Mouse (Mus musculus): Measurements from ENCODE around the gene Ninl. TPM values are rescaled to one million over a fixed set of nuclear protein-coding genes. Genes with fewer than 3 reads are reported as not detected.

Gene Ninl
- polyA plus RNA-seq, 1 experiment: 4.5 TPM

DNA sequence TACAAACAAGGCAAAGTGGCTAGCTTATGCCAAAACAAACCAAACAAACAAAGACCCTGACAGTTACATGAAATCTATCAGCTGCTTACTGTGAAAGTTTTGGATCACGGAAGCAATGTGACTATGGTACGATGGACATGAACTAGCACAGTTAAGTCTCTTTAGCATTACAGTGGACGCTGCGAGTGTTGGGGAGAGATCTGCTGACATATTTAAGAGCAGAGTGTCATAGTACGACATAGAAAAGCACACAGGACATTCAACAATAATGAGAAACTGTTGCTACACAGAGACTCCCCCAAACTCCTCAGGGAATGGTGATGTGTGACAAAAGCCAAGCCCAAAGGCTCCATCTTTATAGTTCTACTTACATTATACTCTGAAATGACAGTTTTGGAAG is 95.2 kb downstream of the Ninl start:
- Histone ChIP-seq H3K79me3 (ENCODE audit: low read depth) (no peaks in the 10 kb centered on the region), H3K79me2 (ENCODE audit: control insufficient read depth, insufficient read depth) (no peaks in the 10 kb centered on the region), H3ac (ENCODE audit: control insufficient read depth, insufficient read length, low read depth) (no peak overlapping the region), H3K4me3 (ENCODE audit: insufficient read depth, poor library complexity, severe bottlenecking) (no peak overlapping the region), H3K27me3 (ENCODE audit: control insufficient read depth, insufficient read depth, insufficient read length) (no peaks in the 10 kb centered on the region), H3K36me3 (ENCODE audit: control insufficient read depth, insufficient read depth) (peaks cover 12% of the 10 kb centered on the region)
- TF ChIP-seq CTCF (IDR thresholded peaks at IDR 0.05; ENCODE audit: control insufficient read depth, insufficient read depth, insufficient read length): no peak
- TF ChIP-seq FOSL1 (IDR thresholded peaks at IDR 0.05; ENCODE audit: insufficient read depth, low read length, poor library complexity, severe bottlenecking): no peak
- no peak for TF ChIP-seq USF1 (IDR thresholded peaks at IDR 0.05; ENCODE audit: low read depth)
- no peak for TF ChIP-seq CEBPB (IDR thresholded peaks at IDR 0.05; ENCODE audit: low read depth)
- no peak for TF ChIP-seq MYOD1 (IDR thresholded peaks at IDR 0.05; ENCODE audit: control insufficient read depth, insufficient read length, low read depth)
- no peak for TF ChIP-seq MYOG (IDR thresholded peaks at IDR 0.05; ENCODE audit: control insufficient read depth, extremely low read depth, insufficient read length)
- no peak for TF ChIP-seq MAX (IDR thresholded peaks at IDR 0.05)

DNA sequence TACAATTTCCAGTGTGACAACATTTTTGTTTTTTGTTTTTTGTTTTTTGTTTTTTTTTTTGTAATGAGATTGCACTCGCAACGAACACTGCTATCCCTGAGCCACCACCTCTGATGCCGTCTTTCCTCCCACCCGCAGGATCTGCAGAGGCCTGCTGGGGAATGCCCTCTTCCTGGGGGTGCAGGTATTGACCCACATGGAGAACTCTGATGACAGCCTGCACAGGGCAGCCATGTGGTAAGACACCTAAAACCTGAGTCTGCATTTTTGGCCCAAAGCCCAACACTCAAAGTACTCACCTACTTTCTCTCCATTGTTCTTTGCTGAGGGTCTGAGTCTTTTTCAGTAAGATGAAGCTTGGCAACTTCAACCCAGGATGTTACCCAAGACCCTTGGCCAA is 104.5 kb downstream of the Ninl start:
- TF ChIP-seq CEBPB (IDR thresholded peaks at IDR 0.05; ENCODE audit: low read depth) (no peak), MAX (IDR thresholded peaks at IDR 0.05) (no peak), CTCF (IDR thresholded peaks at IDR 0.05; ENCODE audit: control insufficient read depth, insufficient read depth, insufficient read length) (no peak), MYOG (IDR thresholded peaks at IDR 0.05; ENCODE audit: control insufficient read depth, extremely low read depth, insufficient read length) (no peak), USF1 (IDR thresholded peaks at IDR 0.05; ENCODE audit: low read depth) (no peak), FOSL1 (IDR thresholded peaks at IDR 0.05; ENCODE audit: insufficient read depth, low read length, poor library complexity, severe bottlenecking) (no peak)
- H3K36me3 ChIP-seq (ENCODE audit: control insufficient read depth, insufficient read depth): peaks cover 42% of the 10 kb centered on the region
- no peak overlapping the region for H3K4me3 ChIP-seq (ENCODE audit: insufficient read depth, poor library complexity, severe bottlenecking)
- no peak overlapping the region for H3ac ChIP-seq (ENCODE audit: control insufficient read depth, insufficient read length, low read depth)
- no peaks in the 10 kb centered on the region for H3K27me3 ChIP-seq (ENCODE audit: control insufficient read depth, insufficient read depth, insufficient read length)
- no peaks in the 10 kb centered on the region for H3K79me3 ChIP-seq (ENCODE audit: low read depth)
- H3K79me2 ChIP-seq (ENCODE audit: control insufficient read depth, insufficient read depth): no peaks in the 10 kb centered on the region

DNA sequence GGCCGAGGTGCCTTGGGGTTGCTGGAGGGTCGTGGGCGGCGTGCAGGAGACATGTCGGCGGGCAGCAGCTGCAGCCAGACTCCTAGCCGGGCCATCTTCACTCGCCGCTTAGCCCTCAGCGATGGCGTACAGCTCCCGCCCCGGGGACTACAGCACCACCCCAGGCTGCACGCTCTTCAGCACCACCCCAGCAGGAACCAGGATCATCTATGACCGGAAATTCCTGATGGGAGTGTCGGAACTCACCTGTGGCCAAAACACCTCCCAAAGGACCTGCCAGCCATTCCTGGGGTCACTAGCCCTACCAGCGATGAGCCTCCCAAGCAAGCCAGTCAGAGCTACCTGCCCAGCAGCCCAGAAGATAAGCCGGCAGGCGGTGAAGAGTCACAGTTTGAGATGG is 105.7 kb downstream of the Ninl start:
- H3K4me3 ChIP-seq (ENCODE audit: insufficient read depth, poor library complexity, severe bottlenecking): no peak overlapping the region
- no peak overlapping the region for H3ac ChIP-seq (ENCODE audit: control insufficient read depth, insufficient read length, low read depth)
- no peak for TF ChIP-seq MYOG (IDR thresholded peaks at IDR 0.05; ENCODE audit: control insufficient read depth, extremely low read depth, insufficient read length)
- no peak for TF ChIP-seq USF1 (IDR thresholded peaks at IDR 0.05; ENCODE audit: low read depth)
- no peak for TF ChIP-seq MYOD1 (IDR thresholded peaks at IDR 0.05; ENCODE audit: control insufficient read depth, insufficient read length, low read depth)
- peaks cover 46% of the 10 kb centered on the region for H3K36me3 ChIP-seq (ENCODE audit: control insufficient read depth, insufficient read depth)
- H3K79me2 ChIP-seq (ENCODE audit: control insufficient read depth, insufficient read depth): no peaks in the 10 kb centered on the region
- H3K79me3 ChIP-seq (ENCODE audit: low read depth): no peaks in the 10 kb centered on the region
- no peaks in the 10 kb centered on the region for H3K27me3 ChIP-seq (ENCODE audit: control insufficient read depth, insufficient read depth, insufficient read length)

DNA sequence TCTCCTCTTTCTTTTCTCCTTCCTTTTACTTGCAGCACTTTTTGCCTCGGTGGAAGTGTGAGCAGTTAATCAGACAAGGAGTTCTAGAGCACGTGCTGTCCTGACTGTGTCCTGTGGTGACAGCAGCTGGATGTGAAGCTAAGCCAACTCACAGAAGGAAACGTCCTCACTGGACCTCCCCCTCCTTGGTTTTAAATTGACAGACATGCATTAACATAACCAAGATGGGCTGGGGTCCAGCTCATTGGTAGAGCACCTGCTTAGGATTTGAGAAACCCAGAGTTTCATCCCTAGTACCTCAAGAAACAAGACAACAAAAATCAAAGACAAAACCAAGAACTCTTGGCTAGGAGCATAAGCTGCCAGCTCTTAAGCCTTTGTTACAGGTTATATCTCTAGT is 108.4 kb downstream of the Ninl start:
- Histone ChIP-seq H3K4me3 (ENCODE audit: insufficient read depth, poor library complexity, severe bottlenecking) (no peak overlapping the region), H3K36me3 (ENCODE audit: control insufficient read depth, insufficient read depth) (peaks cover 45% of the 10 kb centered on the region), H3K27me3 (ENCODE audit: control insufficient read depth, insufficient read depth, insufficient read length) (no peaks in the 10 kb centered on the region), H3K79me2 (ENCODE audit: control insufficient read depth, insufficient read depth) (no peaks in the 10 kb centered on the region), H3K79me3 (ENCODE audit: low read depth) (no peaks in the 10 kb centered on the region), H3ac (ENCODE audit: control insufficient read depth, insufficient read length, low read depth) (no peak overlapping the region)
- TF ChIP-seq CTCF (IDR thresholded peaks at IDR 0.05; ENCODE audit: control insufficient read depth, insufficient read depth, insufficient read length) (no peak), MAX (IDR thresholded peaks at IDR 0.05) (no peak), MYOD1 (IDR thresholded peaks at IDR 0.05; ENCODE audit: control insufficient read depth, insufficient read length, low read depth) (no peak), USF1 (IDR thresholded peaks at IDR 0.05; ENCODE audit: low read depth) (no peak), FOSL1 (IDR thresholded peaks at IDR 0.05; ENCODE audit: insufficient read depth, low read length, poor library complexity, severe bottlenecking) (no peak), CEBPB (IDR thresholded peaks at IDR 0.05; ENCODE audit: low read depth) (no peak), MYOG (IDR thresholded peaks at IDR 0.05; ENCODE audit: control insufficient read depth, extremely low read depth, insufficient read length) (no peak)

DNA sequence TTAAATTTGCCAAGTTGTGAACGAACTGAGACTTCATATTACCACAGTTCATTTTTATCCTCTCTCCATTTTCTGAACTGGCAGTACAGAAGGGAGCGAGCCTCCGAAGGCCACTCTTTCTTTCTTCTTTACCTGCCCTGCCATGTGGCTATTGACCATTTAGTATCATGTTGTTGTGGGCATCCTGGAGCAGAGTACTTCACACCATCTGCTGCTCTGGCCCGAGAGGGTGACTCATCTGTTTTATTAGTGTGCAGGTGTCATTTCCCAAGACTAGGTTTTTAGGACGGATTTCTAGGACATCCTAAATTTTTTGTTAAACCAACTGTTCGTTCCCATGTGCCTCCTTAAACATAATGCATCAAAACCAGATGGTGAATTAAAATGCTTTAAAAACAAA is 110.0 kb downstream of the Ninl start:
- Histone ChIP-seq H3K4me3 (ENCODE audit: insufficient read depth, poor library complexity, severe bottlenecking) (no peak overlapping the region), H3K36me3 (ENCODE audit: control insufficient read depth, insufficient read depth) (peaks cover 31% of the 10 kb centered on the region), H3ac (ENCODE audit: control insufficient read depth, insufficient read length, low read depth) (no peak overlapping the region), H3K27me3 (ENCODE audit: control insufficient read depth, insufficient read depth, insufficient read length) (no peaks in the 10 kb centered on the region), H3K79me2 (ENCODE audit: control insufficient read depth, insufficient read depth) (no peaks in the 10 kb centered on the region), H3K79me3 (ENCODE audit: low read depth) (no peaks in the 10 kb centered on the region)
- TF ChIP-seq USF1 (IDR thresholded peaks at IDR 0.05; ENCODE audit: low read depth): no peak
- no peak for TF ChIP-seq MAX (IDR thresholded peaks at IDR 0.05)
- TF ChIP-seq CEBPB (IDR thresholded peaks at IDR 0.05; ENCODE audit: low read depth): no peak
- no peak for TF ChIP-seq FOSL1 (IDR thresholded peaks at IDR 0.05; ENCODE audit: insufficient read depth, low read length, poor library complexity, severe bottlenecking)
- no peak for TF ChIP-seq CTCF (IDR thresholded peaks at IDR 0.05; ENCODE audit: control insufficient read depth, insufficient read depth, insufficient read length)
- no peak for TF ChIP-seq MYOG (IDR thresholded peaks at IDR 0.05; ENCODE audit: control insufficient read depth, extremely low read depth, insufficient read length)
- TF ChIP-seq MYOD1 (IDR thresholded peaks at IDR 0.05; ENCODE audit: control insufficient read depth, insufficient read length, low read depth): no peak

DNA sequence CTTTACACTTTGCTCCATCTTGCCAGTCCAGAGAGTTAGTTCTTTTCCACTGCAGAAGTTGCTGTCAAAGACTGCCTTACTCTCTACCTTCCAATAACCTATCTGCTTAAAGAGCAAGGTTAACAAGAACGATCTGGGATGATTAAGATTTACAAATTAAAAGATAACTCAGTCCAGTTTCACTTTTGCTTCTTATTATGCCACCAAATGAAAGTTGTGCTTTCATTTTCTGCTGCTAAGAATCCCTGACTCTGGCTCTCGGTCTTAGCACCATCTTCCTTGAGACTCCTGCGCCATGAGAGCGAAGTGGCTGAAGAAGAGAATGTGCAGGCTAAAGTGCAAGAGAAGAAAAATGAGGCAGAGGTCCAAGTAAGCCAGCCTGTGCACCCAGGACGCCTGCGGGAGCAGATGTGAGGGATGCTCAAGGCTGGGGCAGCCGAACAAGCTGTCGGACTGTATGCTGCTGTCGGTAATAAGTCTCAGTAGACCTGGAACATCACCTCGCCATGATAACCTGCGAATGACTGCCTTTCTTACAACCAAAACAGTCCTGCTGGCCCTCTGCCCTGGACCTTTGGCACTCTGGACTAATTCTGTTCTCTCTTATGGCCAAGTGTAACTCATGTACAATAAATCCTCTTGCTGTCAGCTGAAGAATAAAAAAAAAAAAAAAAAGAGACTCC is 112.0 kb downstream of the Ninl start:
- no peak overlapping the region for H3K4me3 ChIP-seq (ENCODE audit: insufficient read depth, poor library complexity, severe bottlenecking)
- H3K79me3 ChIP-seq (ENCODE audit: low read depth): no peaks in the 10 kb centered on the region
- H3K36me3 ChIP-seq (ENCODE audit: control insufficient read depth, insufficient read depth): peaks cover 38% of the 10 kb centered on the region
- H3K79me2 ChIP-seq (ENCODE audit: control insufficient read depth, insufficient read depth): no peaks in the 10 kb centered on the region
- no peaks in the 10 kb centered on the region for H3K27me3 ChIP-seq (ENCODE audit: control insufficient read depth, insufficient read depth, insufficient read length)
- no peak overlapping the region for H3ac ChIP-seq (ENCODE audit: control insufficient read depth, insufficient read length, low read depth)
- no peak for TF ChIP-seq MAX (IDR thresholded peaks at IDR 0.05)
- no peak for TF ChIP-seq USF1 (IDR thresholded peaks at IDR 0.05; ENCODE audit: low read depth)
- TF ChIP-seq CEBPB (IDR thresholded peaks at IDR 0.05; ENCODE audit: low read depth): no peak
- no peak for TF ChIP-seq MYOG (IDR thresholded peaks at IDR 0.05; ENCODE audit: control insufficient read depth, extremely low read depth, insufficient read length)
- no peak for TF ChIP-seq FOSL1 (IDR thresholded peaks at IDR 0.05; ENCODE audit: insufficient read depth, low read length, poor library complexity, severe bottlenecking)
